ENCODE assay signal across 22 mouse cellular contexts in genomic region chr1:164098372-164098771, GRCm38 (mm10). TPM values are rescaled to one million over a fixed set of nuclear protein-coding genes. Genes with fewer than 3 reads are reported as not detected.
DNase-seq lines count a peak whose midpoint lies in the region; ATAC-seq lines count a peak whose summit lies in the region.
"Had no signal": no experiment of that assay in that cellular context is flagged by ENCODE, and none has a peak within 500 bp of the region (broad histone marks: within the 10 kb centered on the region; RNA-seq: fewer than 3 reads in every experiment).

No protein-coding gene starts in this region.

- H3K27ac ChIP-seq in midbrain, embryonic 14.5 days (replicated peaks; ENCODE audit: low read depth, low read length) = no peak overlapping the region
- no peak overlapping the region for H3K27ac ChIP-seq in midbrain, embryonic 10.5 days (replicated peaks)
- H3K27ac ChIP-seq in forebrain, embryonic 16.5 days (ENCODE audit: low read length) = no peak overlapping the region
- H3K27ac ChIP-seq: heart, embryonic 13.5 days; macrophage; neural tube, embryonic 12.5 days had no signal

- no peak overlapping the region for H3K4me3 ChIP-seq in midbrain, embryonic 14.5 days (replicated peaks; ENCODE audit: low read depth, low read length)
- no peak overlapping the region for H3K4me3 ChIP-seq in midbrain, embryonic 10.5 days
- no peak overlapping the region for H3K4me3 ChIP-seq in forebrain, embryonic 16.5 days (replicated peaks; ENCODE audit: low read length)
- H3K4me3 ChIP-seq: heart, embryonic 13.5 days; neural tube, embryonic 12.5 days had no signal

- ATAC-seq in midbrain, embryonic 14.5 days (ENCODE audit: low FRiP score, low TSS enrichment) = no peak
- peak; percentile 28 for ATAC-seq in activated CD4-positive, CD25-positive, alpha-beta regulatory T cell, adult 4 months
- ATAC-seq in megakaryocyte-erythroid progenitor cell, adult 5-6 weeks (replicated peaks; ENCODE audit: low FRiP score, low TSS enrichment, poor library complexity, severe bottlenecking) = peak; percentile 83
- no peak for ATAC-seq in forebrain, embryonic 16.5 days

- H3K9me3 ChIP-seq in midbrain, embryonic 14.5 days (ENCODE audit: control insufficient read depth, low read length) = no peaks in the 10 kb centered on the region
- H3K9me3 ChIP-seq in midbrain, embryonic 10.5 days (replicated peaks) = no peaks in the 10 kb centered on the region
- H3K9me3 ChIP-seq in forebrain, embryonic 16.5 days (ENCODE audit: control insufficient read depth, low read length) = no peaks in the 10 kb centered on the region
- H3K9me3 ChIP-seq: heart, embryonic 13.5 days; neural tube, embryonic 12.5 days had no signal

- DNase-seq in midbrain, embryonic 14.5 days = peak; percentile 1
- DNase-seq in midbrain, embryonic 10.5 days (ENCODE audit: low spot score) = no peak
- DNase-seq in layer of hippocampus, adult 18-20 months (ENCODE audit: low spot score in 2 of 2) = peak; percentile 2 to 22
- no peak for DNase-seq in B cell, adult 2 months
- no peak for DNase-seq in lung, postnatal 25 days (ENCODE audit: low spot score)
- DNase-seq: adrenal gland, postnatal 25 days; cerebellum, adult 9-10 months; gastrocnemius, postnatal 36 days; kidney, adult 9 months; lung, adult 18-20 months; thymus, postnatal 4 days had no signal

- H3K4me2 ChIP-seq in midbrain, embryonic 14.5 days (ENCODE audit: low read length) = no peak overlapping the region
- H3K4me2 ChIP-seq in forebrain, embryonic 16.5 days (ENCODE audit: low read length) = no peak overlapping the region
- H3K4me2 ChIP-seq: heart, embryonic 13.5 days; neural tube, embryonic 12.5 days had no signal

- no peaks in the 10 kb centered on the region for H3K36me3 ChIP-seq in midbrain, embryonic 14.5 days (ENCODE audit: control insufficient read depth, insufficient read depth, low read length)
- no peaks in the 10 kb centered on the region for H3K36me3 ChIP-seq in midbrain, embryonic 10.5 days
- no peaks in the 10 kb centered on the region for H3K36me3 ChIP-seq in forebrain, embryonic 16.5 days (ENCODE audit: control insufficient read depth, insufficient read depth)
- H3K36me3 ChIP-seq: heart, embryonic 13.5 days; neural tube, embryonic 12.5 days had no signal

- no peaks in the 10 kb centered on the region for H3K4me1 ChIP-seq in midbrain, embryonic 14.5 days (ENCODE audit: control insufficient read depth, insufficient read depth, low read length)
- no peaks in the 10 kb centered on the region for H3K4me1 ChIP-seq in midbrain, embryonic 10.5 days
- H3K4me1 ChIP-seq in forebrain, embryonic 16.5 days (replicated peaks; ENCODE audit: control insufficient read depth, insufficient read depth, low read length) = no peaks in the 10 kb centered on the region
- H3K4me1 ChIP-seq: heart, embryonic 13.5 days; neural tube, embryonic 12.5 days had no signal

- no peaks in the 10 kb centered on the region for H3K27me3 ChIP-seq in midbrain, embryonic 14.5 days (ENCODE audit: control insufficient read depth, insufficient read depth, low read length)
- H3K27me3 ChIP-seq in midbrain, embryonic 10.5 days (ENCODE audit: low read depth, poor library complexity, severe bottlenecking) = no peaks in the 10 kb centered on the region
- H3K27me3 ChIP-seq in forebrain, embryonic 16.5 days (replicated peaks; ENCODE audit: control insufficient read depth, insufficient read depth, low read length) = no peaks in the 10 kb centered on the region
- H3K27me3 ChIP-seq: neural tube, embryonic 12.5 days had no signal

- no peak overlapping the region for H3K9ac ChIP-seq in midbrain, embryonic 14.5 days (replicated peaks; ENCODE audit: low read length)
- H3K9ac ChIP-seq in forebrain, embryonic 16.5 days (replicated peaks; ENCODE audit: low read depth, low read length) = no peak overlapping the region
- H3K9ac ChIP-seq: heart, embryonic 13.5 days; neural tube, embryonic 12.5 days had no signal

- 64% methylated on average over 2 of the region's 2 CpGs for WGBS in midbrain, embryonic 14.5 days
- 64% methylated on average over 2 of the region's 2 CpGs for WGBS in midbrain, embryonic 10.5 days
- WGBS in forebrain, embryonic 16.5 days = 78% methylated on average over 2 of the region's 2 CpGs

RNA-seq across cellular contexts. Expression of gene Selp, which starts 16.7 kb away (rescaled TPM):
- polyA plus RNA-seq in midbrain, embryonic 14.5 days (2014; fragmentation: Nextera tagmentation; extraction: Ambion mirVana) = not detected in 2 replicates
- polyA plus RNA-seq in midbrain, embryonic 10.5 days (2016; fragmentation: Nextera tagmentation; extraction: Ambion mirVana) = 0.05 TPM in 1 of 2 replicates, not detected in the other
- 1 to 10 TPM; 1.9 to 4.3 TPM for polyA plus RNA-seq in activated CD4-positive, CD25-positive, alpha-beta regulatory T cell, adult 4 months (2017; shearing (Covaris generic))
- not detected for total RNA-seq in layer of hippocampus, adult 18-20 months (2021)
- total RNA-seq in megakaryocyte-erythroid progenitor cell, adult 5-6 weeks (2014; fragmentation: Nextera tagmentation) = 0.98 TPM in 1 of 2 replicates, not detected in the other
- 0.04 and 0.38 TPM in 2 replicates for total RNA-seq in megakaryocyte-erythroid progenitor cell, adult 5-6 weeks (2017)
- polyA plus RNA-seq in forebrain, embryonic 16.5 days (2015; fragmentation: Nextera tagmentation; extraction: Ambion mirVana) = 0.19 TPM in 1 of 2 replicates, not detected in the other
- total RNA-seq: left cerebral cortex, postnatal 36 days had no signal
- polyA plus RNA-seq: neural tube, embryonic 12.5 days had no signal

RNA-seq across cellular contexts. Expression of gene Sell, which starts 36.6 kb away (rescaled TPM):
- 0.33 TPM in 1 of 2 replicates, not detected in the other for polyA plus RNA-seq in midbrain, embryonic 14.5 days (2014; fragmentation: Nextera tagmentation; extraction: Ambion mirVana)
- polyA plus RNA-seq in midbrain, embryonic 10.5 days (2016; fragmentation: Nextera tagmentation; extraction: Ambion mirVana) = 0.27 TPM in 1 of 2 replicates, not detected in the other
- 100 to 1,000 TPM; 486 to 518 TPM for polyA plus RNA-seq in activated CD4-positive, CD25-positive, alpha-beta regulatory T cell, adult 4 months (2017; shearing (Covaris generic))
- not detected for total RNA-seq in layer of hippocampus, adult 18-20 months (2021)
- total RNA-seq in megakaryocyte-erythroid progenitor cell, adult 5-6 weeks (2014; fragmentation: Nextera tagmentation) = 5.4 and 8.0 TPM in 2 replicates
- 15.1 and 20.2 TPM in 2 replicates for total RNA-seq in megakaryocyte-erythroid progenitor cell, adult 5-6 weeks (2017)
- 0.11 and 0.58 TPM in 2 replicates for polyA plus RNA-seq in forebrain, embryonic 16.5 days (2015; fragmentation: Nextera tagmentation; extraction: Ambion mirVana)
- total RNA-seq: left cerebral cortex, postnatal 36 days had no signal

RNA-seq across cellular contexts. Expression of gene Sele, which starts 50.3 kb away (rescaled TPM):
- not detected in 2 replicates for polyA plus RNA-seq in midbrain, embryonic 14.5 days (2014; fragmentation: Nextera tagmentation; extraction: Ambion mirVana)
- not detected in 2 replicates for polyA plus RNA-seq in midbrain, embryonic 10.5 days (2016; fragmentation: Nextera tagmentation; extraction: Ambion mirVana)
- polyA plus RNA-seq in activated CD4-positive, CD25-positive, alpha-beta regulatory T cell, adult 4 months (2017; shearing (Covaris generic)) = not detected
- total RNA-seq in layer of hippocampus, adult 18-20 months (2021) = not detected
- not detected in 2 replicates for total RNA-seq in megakaryocyte-erythroid progenitor cell, adult 5-6 weeks (2014; fragmentation: Nextera tagmentation)
- total RNA-seq in megakaryocyte-erythroid progenitor cell, adult 5-6 weeks (2017) = not detected in 2 replicates
- not detected in 2 replicates for polyA plus RNA-seq in forebrain, embryonic 16.5 days (2015; fragmentation: Nextera tagmentation; extraction: Ambion mirVana)
- total RNA-seq: gastrocnemius, postnatal 36 days; hematopoietic stem cell, adult 5-6 weeks; liver, adult 2 months had no signal
- polyA plus RNA-seq: intestine, embryonic 14.5 days; large intestine, adult 2 months; macrophage; neural tube, embryonic 12.5 days had no signal

RNA-seq across cellular contexts. Expression of gene F5, which starts 53.3 kb away (rescaled TPM):
- 0.05 and 0.07 TPM in 2 replicates for polyA plus RNA-seq in midbrain, embryonic 14.5 days (2014; fragmentation: Nextera tagmentation; extraction: Ambion mirVana)
- 0.36 and 0.52 TPM in 2 replicates for polyA plus RNA-seq in midbrain, embryonic 10.5 days (2016; fragmentation: Nextera tagmentation; extraction: Ambion mirVana)
- not detected for polyA plus RNA-seq in activated CD4-positive, CD25-positive, alpha-beta regulatory T cell, adult 4 months (2017; shearing (Covaris generic))
- 1 to 10 TPM in 1 of 2 experiments, under 1 TPM in 1; 0.66 to 1.6 TPM for total RNA-seq in layer of hippocampus, adult 18-20 months (2021)
- total RNA-seq in megakaryocyte-erythroid progenitor cell, adult 5-6 weeks (2014; fragmentation: Nextera tagmentation) = 0.94 TPM in 1 of 2 replicates, not detected in the other
- 0.42 and 0.46 TPM in 2 replicates for total RNA-seq in megakaryocyte-erythroid progenitor cell, adult 5-6 weeks (2017)
- 0.04 and 0.11 TPM in 2 replicates for polyA plus RNA-seq in forebrain, embryonic 16.5 days (2015; fragmentation: Nextera tagmentation; extraction: Ambion mirVana)

Comparison
In these comparisons a context has a peak if more than half of its experiments do, and no peak if none do; other contexts are left out.
1. DNase-seq: peak in midbrain, embryonic 14.5 days (single experiment) and layer of hippocampus, adult 18-20 months (2 of 2); none in midbrain, embryonic 10.5 days (single experiment), B cell, adult 2 months (0 of 2) and lung, postnatal 25 days (single experiment).
2. ATAC-seq: peak in activated CD4-positive, CD25-positive, alpha-beta regulatory T cell, adult 4 months (single experiment) and megakaryocyte-erythroid progenitor cell, adult 5-6 weeks (single experiment); none in midbrain, embryonic 14.5 days (single experiment) and forebrain, embryonic 16.5 days (single experiment).
3. RNA of gene Sell, which starts 36.6 kb away (polyA plus RNA-seq): 486 to 518 TPM in activated CD4-positive, CD25-positive, alpha-beta regulatory T cell, adult 4 months; 0.33 TPM in midbrain, embryonic 14.5 days, 0.11 to 0.58 TPM in forebrain, embryonic 16.5 days and 0.27 TPM in midbrain, embryonic 10.5 days; every median in the first group is over 100 times any median in the second.